9 mouse cellular contexts compared by ENCODE assay signal in genomic region chr4:108458201-108458741, GRCm38 (mm10). TPM values are rescaled to one million over a fixed set of nuclear protein-coding genes. Genes with fewer than 3 reads are reported as not detected.
DNase-seq lines count a peak whose midpoint lies in the region; ATAC-seq and TF ChIP-seq lines count a peak whose summit lies in the region.
"Had no signal": no experiment of that assay in that cellular context is flagged by ENCODE, and none has a peak within 500 bp of the region (broad histone marks: within the 10 kb centered on the region; RNA-seq: fewer than 3 reads in every experiment).

No protein-coding gene starts in this region.

- peaks cover 11% of the 10 kb centered on the region for H3K36me3 ChIP-seq in heart, embryonic 13.5 days
- H3K36me3 ChIP-seq in forebrain, embryonic 15.5 days: no peaks in the 10 kb centered on the region
- no peaks in the 10 kb centered on the region for H3K36me3 ChIP-seq in liver, embryonic 14.5 days (replicated peaks; ENCODE audit: control insufficient read depth, insufficient read depth, low read depth)
- no peaks in the 10 kb centered on the region; the same call in 1 of the 2 replicates for H3K36me3 ChIP-seq in spleen, adult 2 months (ENCODE audit: control insufficient read depth, insufficient read depth, low read length)

- TF ChIP-seq EP300 in liver, embryonic 14.5 days (IDR thresholded peaks at IDR 0.05; ENCODE audit: low read depth): no peak

- DNase-seq in heart, adult 8-10 months (ENCODE audit: low spot score): no peak
- peak; percentile 13 for DNase-seq in MN1 (ENCODE audit: low spot score)
- DNase-seq in liver, embryonic 14.5 days (ENCODE audit: low read depth in 3 of 3, low spot score in 3 of 3): no peak
- peak; percentile 38 to 55 for DNase-seq in spleen, adult 2 months (ENCODE audit: low read depth in 1 of 2, low spot score in 2 of 2)
- DNase-seq in urinary bladder, postnatal 36 days (ENCODE audit: low spot score in 2 of 2): no peak
- no peak for DNase-seq in cerebellum, adult 8-10 months

- 27% methylated on average over 5 of the region's 5 CpGs for WGBS in heart, embryonic 13.5 days
- WGBS in forebrain, embryonic 15.5 days: 33% methylated on average over 5 of the region's 5 CpGs
- 11% methylated on average over 5 of the region's 5 CpGs for WGBS in liver, embryonic 14.5 days (ENCODE audit: insufficient replicate concordance)
- WGBS in spleen, adult 2 months: 6% methylated on average over 5 of the region's 5 CpGs

- H3K4me2 ChIP-seq in heart, embryonic 13.5 days: peak overlapping the region; percentile 88
- H3K4me2 ChIP-seq in forebrain, embryonic 15.5 days (replicated peaks): peak overlapping the region; percentile 63
- peak overlapping the region; percentile 76 for H3K4me2 ChIP-seq in liver, embryonic 14.5 days (ENCODE audit: low read depth)

- no peaks in the 10 kb centered on the region for H3K27me3 ChIP-seq in heart, embryonic 13.5 days (replicated peaks)
- H3K27me3 ChIP-seq in forebrain, embryonic 15.5 days: no peaks in the 10 kb centered on the region
- no peaks in the 10 kb centered on the region for H3K27me3 ChIP-seq in liver, embryonic 14.5 days (ENCODE audit: control insufficient read depth, insufficient read depth, low read length)
- no peaks in the 10 kb centered on the region for H3K27me3 ChIP-seq in spleen, adult 2 months (ENCODE audit: control insufficient read depth, insufficient read depth, low read length)
- H3K27me3 ChIP-seq: Patski had no signal

- ATAC-seq in heart, embryonic 13.5 days (ENCODE audit: extremely low read depth, insufficient number of reproducible peaks, low FRiP score, low TSS enrichment): no peak
- ATAC-seq in forebrain, embryonic 15.5 days (replicated peaks): no peak
- ATAC-seq in liver, embryonic 14.5 days (ENCODE audit: insufficient read depth): no peak

- no peak for TF ChIP-seq POLR2A in spleen, adult 2 months (IDR thresholded peaks at IDR 0.05; ENCODE audit: low read depth, low read length)

- H3K9me3 ChIP-seq in heart, embryonic 13.5 days: no peaks in the 10 kb centered on the region
- H3K9me3 ChIP-seq in forebrain, embryonic 15.5 days: no peaks in the 10 kb centered on the region
- no peaks in the 10 kb centered on the region for H3K9me3 ChIP-seq in liver, embryonic 14.5 days (ENCODE audit: control insufficient read depth, low read length)

- H3K9ac ChIP-seq in heart, embryonic 13.5 days: peak overlapping the region; percentile 96
- peak overlapping the region; percentile 86 for H3K9ac ChIP-seq in forebrain, embryonic 15.5 days (replicated peaks)
- H3K9ac ChIP-seq in liver, embryonic 14.5 days (replicated peaks): peak overlapping the region; percentile 47; the same call in 1 of the 2 replicates

- no peak for TF ChIP-seq CTCF in liver, embryonic 14.5 days (IDR thresholded peaks at IDR 0.05; ENCODE audit: low read depth)
- TF ChIP-seq CTCF in spleen, adult 2 months (IDR thresholded peaks at IDR 0.05; ENCODE audit: extremely low read depth, insufficient read depth, insufficient read length, insufficient replicate concordance): no peak

- peak overlapping the region; percentile 98 for H3K27ac ChIP-seq in heart, embryonic 13.5 days (replicated peaks)
- peak overlapping the region; percentile 99 for H3K27ac ChIP-seq in forebrain, embryonic 15.5 days (replicated peaks)
- H3K27ac ChIP-seq in liver, embryonic 14.5 days: no peak overlapping the region
- peak overlapping the region; percentile 93 for H3K27ac ChIP-seq in spleen, adult 2 months (ENCODE audit: insufficient read depth, low read length)

- peak overlapping the region; percentile 85 for H3K4me3 ChIP-seq in heart, embryonic 13.5 days
- peak overlapping the region; percentile 67 for H3K4me3 ChIP-seq in forebrain, embryonic 15.5 days
- no peak overlapping the region for H3K4me3 ChIP-seq in liver, embryonic 14.5 days (ENCODE audit: insufficient read depth in 1 of 2, low read depth in 2 of 2, low read length in 2 of 2)
- H3K4me3 ChIP-seq in spleen, adult 2 months (ENCODE audit: extremely low read depth, insufficient read depth, insufficient read length): peak overlapping the region; percentile 42

- peaks cover 16% of the 10 kb centered on the region for H3K4me1 ChIP-seq in heart, embryonic 13.5 days
- H3K4me1 ChIP-seq in forebrain, embryonic 15.5 days: peaks cover 15% of the 10 kb centered on the region
- peaks cover 9 to 23% of the 10 kb centered on the region in 2 experiments for H3K4me1 ChIP-seq in liver, embryonic 14.5 days (replicated peaks; ENCODE audit: control insufficient read depth in 2 of 2, insufficient read depth in 2 of 2, low read length in 1 of 2)
- peaks cover 20% of the 10 kb centered on the region; the same call in 1 of the 2 replicates for H3K4me1 ChIP-seq in spleen, adult 2 months (ENCODE audit: control insufficient read depth, insufficient read depth, insufficient read length)

RNA-seq across cellular contexts. Expression of gene Tut4, which starts 1.0 kb away (rescaled TPM):
- polyA plus RNA-seq in heart, embryonic 13.5 days (2015; fragmentation: Nextera tagmentation; extraction: Ambion mirVana): 44.4 and 45.6 TPM in 2 replicates
- total RNA-seq in heart, adult 8-10 months (2022): 10 to 100 TPM; 14.6 to 25.2 (median 18.6) TPM
- polyA plus RNA-seq in forebrain, embryonic 15.5 days (2015; fragmentation: Nextera tagmentation; extraction: Ambion mirVana): 75.7 and 77.1 TPM in 2 replicates
- polyA plus RNA-seq in liver, embryonic 14.5 days (2012; rRNA removed): 22.3 and 29.7 TPM in 2 replicates
- polyA plus RNA-seq in liver, embryonic 14.5 days (2014; fragmentation: Nextera tagmentation; extraction: Ambion mirVana): 11.3 and 11.7 TPM in 2 replicates
- 76.3 and 87.6 TPM in 2 replicates for polyA plus RNA-seq in spleen, adult 2 months (2012; rRNA removed)

RNA-seq across cellular contexts. Expression of gene Gpx7, which starts 51.5 kb away (rescaled TPM):
- polyA plus RNA-seq in heart, embryonic 13.5 days (2015; fragmentation: Nextera tagmentation; extraction: Ambion mirVana): 61.6 and 61.9 TPM in 2 replicates
- 1 to 10 TPM; 4.4 to 9.5 (median 6.3) TPM for total RNA-seq in heart, adult 8-10 months (2022)
- 25.3 and 28.2 TPM in 2 replicates for polyA plus RNA-seq in forebrain, embryonic 15.5 days (2015; fragmentation: Nextera tagmentation; extraction: Ambion mirVana)
- polyA plus RNA-seq in liver, embryonic 14.5 days (2012; rRNA removed): 5.8 and 6.6 TPM in 2 replicates
- 7.6 and 8.2 TPM in 2 replicates for polyA plus RNA-seq in liver, embryonic 14.5 days (2014; fragmentation: Nextera tagmentation; extraction: Ambion mirVana)
- 2.7 and 2.9 TPM in 2 replicates for polyA plus RNA-seq in spleen, adult 2 months (2012; rRNA removed)
- polyA plus RNA-seq: Patski had no signal

Comparison
In these comparisons a context has a peak if more than half of its experiments do, and no peak if none do; other contexts are left out.
1. H3K4me3 ChIP-seq: peak in heart, embryonic 13.5 days (single experiment), forebrain, embryonic 15.5 days (single experiment) and spleen, adult 2 months (single experiment); none in liver, embryonic 14.5 days (0 of 2).
2. DNase-seq: peak in MN1 (single experiment) and spleen, adult 2 months (2 of 2); none in heart, adult 8-10 months (single experiment), liver, embryonic 14.5 days (0 of 3), urinary bladder, postnatal 36 days (0 of 2) and cerebellum, adult 8-10 months (single experiment).
3. Peak in every context shown above with its lines, with median percentiles within 50 percentile points of each other: H3K4me2 ChIP-seq and H3K9ac ChIP-seq.